ENCODE assay signal across 8 mouse cellular contexts in genomic region chrX:162902040-162902734, GRCm38 (mm10). TPM values are rescaled to one million over a fixed set of nuclear protein-coding genes. Genes with fewer than 3 reads are reported as not detected.
DNase-seq lines count a peak whose midpoint lies in the region; ATAC-seq and TF ChIP-seq lines count a peak whose summit lies in the region.

No protein-coding gene starts in this region.

- H3K9ac ChIP-seq in embryonic facial prominence, embryonic 11.5 days (replicated peaks; ENCODE audit: low read length), result peak overlapping the region; percentile 65
- peak overlapping the region; percentile 74 for H3K9ac ChIP-seq in heart, adult 2 months (ENCODE audit: low read depth, low read length)
- peak overlapping the region; percentile 65 for H3K9ac ChIP-seq in limb, embryonic 14.5 days (ENCODE audit: low read depth, low read length, severe bottlenecking)
- peak overlapping the region; percentile 72 for H3K9ac ChIP-seq in midbrain, embryonic 14.5 days (replicated peaks; ENCODE audit: low read length)

- peak; percentile 75; the same call in 1 of the 2 replicates for ATAC-seq in embryonic facial prominence, embryonic 11.5 days (replicated peaks; ENCODE audit: insufficient number of reproducible peaks, low FRiP score, low TSS enrichment, low read depth)
- peak; percentile 21 for ATAC-seq in limb, embryonic 14.5 days (ENCODE audit: low FRiP score, low read depth)
- ATAC-seq in midbrain, embryonic 14.5 days (ENCODE audit: low FRiP score, low TSS enrichment), result peak; percentile 78

- peak; percentile 51 for DNase-seq in 3T3-L1 (ENCODE audit: low read depth, low spot score)
- peak; percentile 10 for DNase-seq in adrenal gland, adult 8-10 months
- DNase-seq in embryonic facial prominence, embryonic 11.5 days (ENCODE audit: low spot score), result peak; percentile 27
- DNase-seq in heart, adult 2 months, result peak; percentile 55 to 61
- DNase-seq in kidney, adult 8-10 months, result peak; percentile 50 to 62
- DNase-seq in limb, embryonic 14.5 days (ENCODE audit: low spot score), result no peak
- peak; percentile 65 for DNase-seq in midbrain, embryonic 14.5 days
- DNase-seq in spleen, adult 18-20 months, result peak; percentile 60 to 63

- peak overlapping the region; percentile 60 for H3K4me2 ChIP-seq in embryonic facial prominence, embryonic 11.5 days (ENCODE audit: low read depth, low read length)
- H3K4me2 ChIP-seq in limb, embryonic 14.5 days (replicated peaks; ENCODE audit: low read depth, low read length, severe bottlenecking), result peak overlapping the region; percentile 53
- peak overlapping the region; percentile 62 for H3K4me2 ChIP-seq in midbrain, embryonic 14.5 days (ENCODE audit: low read length)

- no peaks in the 10 kb centered on the region for H3K79me2 ChIP-seq in heart, adult 2 months (replicated peaks; ENCODE audit: control insufficient read depth, insufficient read depth, low read length)

- intact Hi-C loops in heart, adult 2 months (cut with DNase I), result no loop called here

- no peaks in the 10 kb centered on the region for H3K4me1 ChIP-seq in embryonic facial prominence, embryonic 11.5 days (ENCODE audit: control insufficient read depth, insufficient read depth, low read length)
- no peaks in the 10 kb centered on the region for H3K4me1 ChIP-seq in heart, adult 2 months (ENCODE audit: control insufficient read depth, insufficient read depth, low read length)
- no peaks in the 10 kb centered on the region for H3K4me1 ChIP-seq in limb, embryonic 14.5 days (ENCODE audit: control insufficient read depth, insufficient read depth, low read length)
- H3K4me1 ChIP-seq in midbrain, embryonic 14.5 days (ENCODE audit: control insufficient read depth, insufficient read depth, low read length), result 0 out of 2 replicates have a peak, but pooled peaks cover 5% of the 10 kb centered on the region

- H3K27me3 ChIP-seq in embryonic facial prominence, embryonic 11.5 days (ENCODE audit: control insufficient read depth, insufficient read depth, low read length), result no peaks in the 10 kb centered on the region
- no peaks in the 10 kb centered on the region for H3K27me3 ChIP-seq in heart, adult 2 months (ENCODE audit: control insufficient read depth, insufficient read depth, low read length)
- no peaks in the 10 kb centered on the region for H3K27me3 ChIP-seq in limb, embryonic 14.5 days (ENCODE audit: control insufficient read depth, insufficient read depth, low read length)
- H3K27me3 ChIP-seq in midbrain, embryonic 14.5 days (ENCODE audit: control insufficient read depth, insufficient read depth, low read length), result no peaks in the 10 kb centered on the region

- WGBS in embryonic facial prominence, embryonic 11.5 days, result 20% methylated on average over 29 of the region's 29 CpGs
- 18% methylated on average over 29 of the region's 29 CpGs for WGBS in heart, adult 2 months
- WGBS in limb, embryonic 14.5 days, result 31% methylated on average over 28 of the region's 29 CpGs
- 37% methylated on average over 29 of the region's 29 CpGs for WGBS in midbrain, embryonic 14.5 days

- H3K4me3 ChIP-seq in embryonic facial prominence, embryonic 11.5 days (ENCODE audit: low read depth, low read length), result peak overlapping the region; percentile 56
- peak overlapping the region; percentile 68 for H3K4me3 ChIP-seq in heart, adult 2 months
- H3K4me3 ChIP-seq in limb, embryonic 14.5 days (replicated peaks; ENCODE audit: low read length), result peak overlapping the region; percentile 56
- H3K4me3 ChIP-seq in midbrain, embryonic 14.5 days (replicated peaks; ENCODE audit: low read depth, low read length), result peak overlapping the region; percentile 53

- no peak for TF ChIP-seq EP300 in heart, adult 2 months (IDR thresholded peaks at IDR 0.05; ENCODE audit: insufficient read depth, low read depth, low read length)

- no peaks in the 10 kb centered on the region for H3K36me3 ChIP-seq in embryonic facial prominence, embryonic 11.5 days (replicated peaks; ENCODE audit: control insufficient read depth, insufficient read depth, low read depth, low read length)
- no peaks in the 10 kb centered on the region for H3K36me3 ChIP-seq in heart, adult 2 months (ENCODE audit: control insufficient read depth, insufficient read depth, low read length)
- peaks cover 2% of the 10 kb centered on the region; the same call in 1 of the 2 replicates for H3K36me3 ChIP-seq in limb, embryonic 14.5 days (ENCODE audit: control insufficient read depth, insufficient read depth, low read length)
- no peaks in the 10 kb centered on the region for H3K36me3 ChIP-seq in midbrain, embryonic 14.5 days (ENCODE audit: control insufficient read depth, insufficient read depth, low read length)

- H3K9me3 ChIP-seq in embryonic facial prominence, embryonic 11.5 days (replicated peaks; ENCODE audit: control insufficient read depth, low read length), result no peaks in the 10 kb centered on the region
- H3K9me3 ChIP-seq in limb, embryonic 14.5 days (ENCODE audit: control insufficient read depth, low read length), result no peaks in the 10 kb centered on the region
- H3K9me3 ChIP-seq in midbrain, embryonic 14.5 days (ENCODE audit: control insufficient read depth, low read length), result no peaks in the 10 kb centered on the region

- H3K27ac ChIP-seq in embryonic facial prominence, embryonic 11.5 days (replicated peaks; ENCODE audit: low read depth, low read length), result no peak overlapping the region
- H3K27ac ChIP-seq in heart, adult 2 months, result peak overlapping the region; percentile 58
- peak overlapping the region; percentile 80 for H3K27ac ChIP-seq in limb, embryonic 14.5 days (replicated peaks; ENCODE audit: low read depth, low read length)
- H3K27ac ChIP-seq in midbrain, embryonic 14.5 days (replicated peaks; ENCODE audit: low read depth, low read length), result peak overlapping the region; percentile 81

- TF ChIP-seq POLR2A in heart, adult 2 months (IDR thresholded peaks at IDR 0.05; ENCODE audit: insufficient read depth, low read depth, low read length), result no peak
- TF ChIP-seq POLR2A in limb, embryonic 14.5 days (IDR thresholded peaks at IDR 0.05; ENCODE audit: borderline replicate concordance, extremely low read depth, insufficient read depth, insufficient read length), result no peak

- 0 out of 2 replicates have a peak, but pooled peaks have one; percentile 9 for TF ChIP-seq CTCF in heart, adult 2 months (IDR thresholded peaks at IDR 0.05)

RNA-seq across cellular contexts. Expression of gene Ctps2, which starts 1.1 kb away (rescaled TPM):
- total RNA-seq in adrenal gland, adult 8-10 months (2022), result 10 to 100 TPM; 68.1 to 84.6 (median 77.2) TPM
- polyA plus RNA-seq in embryonic facial prominence, embryonic 11.5 days (2014; fragmentation: Nextera tagmentation; extraction: Ambion mirVana), result 115 and 129 TPM in 2 replicates
- 10 to 100 TPM; 12.4 to 16.4 TPM for total RNA-seq in heart, adult 2 months (2021)
- 7.2 and 10.8 TPM in 2 replicates for polyA plus RNA-seq in heart, adult 2 months (2012; rRNA removed)
- polyA plus RNA-seq in limb, embryonic 14.5 days (2012; rRNA removed), result 44.8 and 46.2 TPM in 2 replicates
- polyA plus RNA-seq in limb, embryonic 14.5 days (2014; fragmentation: Nextera tagmentation; extraction: Ambion mirVana), result 90.1 and 98.0 TPM in 2 replicates
- 90.2 and 116 TPM in 2 replicates for polyA plus RNA-seq in midbrain, embryonic 14.5 days (2014; fragmentation: Nextera tagmentation; extraction: Ambion mirVana)

RNA-seq across cellular contexts. Expression of gene Syap1, which starts 13.9 kb away (rescaled TPM):
- 10 to 100 TPM; 72.3 to 92.9 (median 81.5) TPM for total RNA-seq in adrenal gland, adult 8-10 months (2022)
- 52.0 and 57.8 TPM in 2 replicates for polyA plus RNA-seq in embryonic facial prominence, embryonic 11.5 days (2014; fragmentation: Nextera tagmentation; extraction: Ambion mirVana)
- total RNA-seq in heart, adult 2 months (2021), result 10 to 100 TPM; 26.5 to 27.0 TPM
- 7.2 and 13.8 TPM in 2 replicates for polyA plus RNA-seq in heart, adult 2 months (2012; rRNA removed)
- polyA plus RNA-seq in limb, embryonic 14.5 days (2012; rRNA removed), result 29.1 and 39.6 TPM in 2 replicates
- polyA plus RNA-seq in limb, embryonic 14.5 days (2014; fragmentation: Nextera tagmentation; extraction: Ambion mirVana), result 49.8 and 52.6 TPM in 2 replicates
- polyA plus RNA-seq in midbrain, embryonic 14.5 days (2014; fragmentation: Nextera tagmentation; extraction: Ambion mirVana), result 31.4 and 35.3 TPM in 2 replicates

Comparison
In these comparisons a context has a peak if more than half of its experiments do, and no peak if none do; other contexts are left out.
1. ATAC-seq: peak in every context shown above with its lines; median percentile 78 in midbrain, embryonic 14.5 days; 75 in embryonic facial prominence, embryonic 11.5 days; 21 in limb, embryonic 14.5 days.